Mouse (Mus musculus) common myeloid progenitor, adult 5-6 weeks (primary cell): ENCODE measurements around the gene Emp1. TPM values are rescaled to one million over a fixed set of nuclear protein-coding genes. Genes with fewer than 3 reads are reported as not detected.

Source experiments
- ATAC-seq: replicated peaks from 2 replicates; pipeline ENCODE4 v1.8.0; 2016; ENCODE audit warnings: low read depth, mild to moderate bottlenecking, moderate TSS enrichment, inconsistent platforms; ENCODE audit not compliant: poor library complexity, severe bottlenecking
- total RNA-seq: library from RNA; stranded (forward); fragments of 200-1000, 187-1606 nt; gene quantifications from 2 replicates; pipeline ENCODE4 v1.2.3, GENCODE M21; 2017

Gene Emp1
- total RNA-seq, 1 experiment from 2014 or later: 5.4 TPM

- no peak for ATAC-seq
Observed at GRCm38 (mm10) chr6:135363344-135364040, 1.1 kb downstream of the Emp1 start.

GRCm38 (mm10) chr6:135364041-135364745, 1.8 kb downstream of the Emp1 start:
- ATAC-seq: peak; percentile 88

GRCm38 (mm10) chr6:135364891-135365301, 2.6 kb downstream of the Emp1 start:
- ATAC-seq: no peak

- no peak for ATAC-seq
Observed at GRCm38 (mm10) chr6:135365614-135366013, 3.3 kb downstream of the Emp1 start.

- no peak for ATAC-seq
Observed at GRCm38 (mm10) chr6:135368230-135368629, 5.9 kb downstream of the Emp1 start.

DNA sequence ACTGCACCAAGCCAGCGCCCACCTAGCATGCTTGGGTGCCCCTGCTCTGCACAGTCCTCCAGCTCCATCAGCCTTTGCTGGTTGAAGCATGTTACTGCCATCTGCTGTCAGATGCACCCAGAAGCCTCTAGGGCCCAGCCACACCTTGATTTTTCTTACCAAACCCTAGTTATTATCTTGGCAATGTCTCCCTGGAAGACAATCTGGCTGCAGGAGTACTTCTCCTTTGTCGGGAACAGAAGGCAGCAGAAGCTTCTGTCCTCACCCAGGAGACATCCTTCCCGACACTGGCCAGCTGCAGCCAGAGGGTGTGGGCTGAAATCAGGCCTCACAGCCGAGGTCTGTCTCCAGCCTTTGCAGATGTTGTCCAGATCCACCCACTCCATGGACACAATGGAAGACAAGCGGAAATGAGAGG, 7.2 kb downstream of the Emp1 start:
- ATAC-seq: peak; percentile 62

DNA sequence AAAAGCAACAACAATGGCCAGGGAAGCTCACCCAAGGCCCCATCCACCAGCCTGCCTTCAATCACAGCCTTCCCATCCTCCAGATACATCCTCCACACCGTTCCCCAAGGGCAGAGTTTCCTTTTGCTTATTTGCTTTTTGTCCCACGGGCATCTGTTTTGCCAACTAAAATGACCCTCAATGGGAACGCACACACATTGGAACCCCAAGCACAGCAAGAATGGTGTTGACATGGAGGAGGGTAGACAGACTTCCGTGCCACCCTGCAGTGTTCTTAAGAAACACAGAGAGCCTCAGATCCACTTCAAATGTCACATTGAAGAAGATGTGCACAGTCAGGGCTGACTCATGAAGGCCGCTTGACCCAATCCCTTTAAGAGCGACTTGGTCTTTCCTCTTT, 8.6 kb downstream of the Emp1 start:
- no peak for ATAC-seq

- no peak for ATAC-seq
Observed at GRCm38 (mm10) chr6:135373357-135373756, 11.0 kb downstream of the Emp1 start.

DNA sequence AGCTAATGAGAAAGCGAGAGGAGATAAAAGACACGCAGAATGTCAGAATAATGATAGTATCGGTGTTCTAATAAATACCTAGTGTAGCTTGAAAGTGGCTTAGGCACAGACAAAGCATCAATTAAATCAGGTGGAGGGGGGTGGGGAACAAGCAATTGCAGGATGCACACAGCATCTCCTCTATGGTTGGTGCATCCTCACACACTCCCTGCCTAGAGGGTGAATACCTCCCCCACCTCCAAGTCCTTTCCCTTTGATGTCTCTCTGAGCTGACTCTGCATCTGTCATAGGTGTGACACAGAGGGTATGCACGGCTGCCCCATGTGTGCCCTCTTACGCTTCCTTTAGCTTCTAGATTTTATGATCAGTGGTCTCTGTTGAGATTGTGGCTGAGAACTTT, 13.5 kb downstream of the Emp1 start:
- no peak for ATAC-seq

DNA sequence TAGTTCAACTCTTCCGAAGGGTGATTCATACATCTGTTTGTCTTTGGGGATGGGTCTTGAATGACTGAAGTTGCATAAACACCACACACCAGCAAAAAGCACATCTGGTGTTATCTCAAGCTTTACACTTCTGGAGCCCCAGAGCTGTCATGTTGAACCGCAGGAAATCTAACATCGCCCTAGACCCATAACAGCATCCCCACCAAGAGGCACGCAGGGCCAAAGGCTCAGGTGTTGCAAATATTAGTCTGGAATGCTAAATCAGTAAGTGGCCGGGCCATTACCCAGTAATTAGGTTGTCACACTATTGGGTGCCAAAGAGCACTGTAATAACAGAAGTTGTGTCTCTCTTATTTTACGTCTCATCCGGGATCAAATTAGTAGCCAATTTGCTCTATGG, 13.9 kb downstream of the Emp1 start:
- ATAC-seq: no peak

DNA sequence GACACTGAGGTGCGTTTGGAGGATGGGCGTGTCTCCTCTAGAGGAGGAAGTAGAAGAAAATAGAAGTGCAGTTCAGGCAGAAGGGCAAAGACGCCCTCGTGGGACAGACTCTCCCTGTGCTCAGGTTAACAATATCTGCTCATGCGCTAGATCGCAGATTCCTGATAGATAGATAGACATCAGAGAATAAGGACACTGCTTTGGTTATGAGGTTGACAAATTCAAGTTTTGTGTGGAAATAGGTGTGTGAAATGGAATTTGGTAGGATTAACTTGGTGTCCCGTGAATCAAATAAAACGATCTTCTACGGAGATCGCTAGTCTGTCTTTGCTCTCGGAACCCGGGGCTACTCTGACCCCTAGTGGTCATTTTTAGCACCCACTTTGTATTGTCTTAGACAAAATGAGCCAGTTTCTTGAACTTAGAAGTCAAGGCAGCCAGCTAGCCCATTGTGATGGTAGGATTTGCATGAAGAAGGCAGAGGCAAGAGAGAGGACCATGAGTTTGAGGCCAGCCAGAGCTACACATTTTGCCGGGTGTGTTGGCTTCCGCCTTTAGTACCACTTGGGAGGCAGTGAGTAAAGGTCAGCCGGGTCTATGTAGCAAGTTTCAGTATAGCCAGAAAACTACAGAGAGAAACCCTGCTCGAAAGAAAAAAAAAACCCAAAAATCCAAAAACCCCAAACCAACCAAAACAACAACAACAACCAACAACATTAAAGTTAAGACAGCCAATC, 15.4 kb downstream of the Emp1 start:
- peak; percentile 92 for ATAC-seq

- no peak for ATAC-seq
Observed at GRCm38 (mm10) chr6:135383919-135384318, 21.6 kb downstream of the Emp1 start.

DNA sequence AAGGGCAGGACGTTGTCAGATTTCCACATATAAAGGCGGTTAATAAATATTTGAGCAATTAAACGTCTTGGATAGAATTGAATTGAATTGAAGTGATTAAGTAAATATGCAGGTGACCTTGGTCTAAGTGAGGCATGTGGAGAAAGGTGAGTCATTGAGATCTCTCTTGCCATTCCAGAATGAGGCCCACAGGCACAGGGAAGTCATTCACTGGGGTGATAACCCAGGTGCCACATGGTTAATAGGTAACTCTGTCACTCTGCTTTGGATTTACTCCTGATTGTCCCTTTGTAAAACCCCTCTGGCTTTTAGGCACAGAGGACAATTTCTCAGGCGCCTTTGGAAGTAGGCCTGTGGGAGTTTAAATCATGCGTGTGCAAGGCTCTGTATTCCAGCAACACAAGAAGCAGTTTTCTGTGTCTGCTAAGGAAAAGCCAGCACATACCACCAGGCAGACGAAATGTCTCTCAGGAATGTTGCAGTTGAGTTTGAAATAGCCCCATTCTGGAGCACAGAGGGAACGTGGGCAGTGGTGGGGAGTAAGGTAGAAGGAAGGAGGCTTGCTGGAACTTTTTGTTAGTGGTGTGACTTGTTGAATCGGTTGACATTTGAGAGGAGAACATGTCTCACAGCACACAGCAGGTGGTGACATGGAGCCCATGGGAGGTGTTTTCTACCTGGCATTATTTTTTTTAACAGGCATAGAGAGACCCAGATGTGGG, 23.6 kb downstream of the Emp1 start:
- ATAC-seq: no peak

DNA sequence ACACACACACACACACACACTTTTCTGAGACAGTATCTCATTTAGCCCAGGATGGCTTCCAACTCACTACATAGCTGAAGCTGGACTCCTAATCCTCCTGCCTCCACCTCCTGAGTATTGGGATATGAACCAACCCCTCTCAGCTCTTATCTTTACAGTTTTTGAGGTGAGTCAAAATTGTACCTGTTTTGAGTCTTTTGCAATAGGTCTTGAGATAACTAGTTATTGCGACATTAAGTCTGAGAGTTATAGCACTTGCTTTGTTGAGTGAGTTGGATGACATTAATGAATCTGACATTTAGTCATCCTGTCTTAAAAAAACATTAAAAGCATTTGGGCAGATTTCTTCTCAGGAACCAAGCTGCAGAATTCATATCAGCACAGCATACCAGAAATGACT, 25.3 kb downstream of the Emp1 start:
- no peak for ATAC-seq

- ATAC-seq: no peak
Observed at GRCm38 (mm10) chr6:135388711-135389110, 26.4 kb downstream of the Emp1 start.

DNA sequence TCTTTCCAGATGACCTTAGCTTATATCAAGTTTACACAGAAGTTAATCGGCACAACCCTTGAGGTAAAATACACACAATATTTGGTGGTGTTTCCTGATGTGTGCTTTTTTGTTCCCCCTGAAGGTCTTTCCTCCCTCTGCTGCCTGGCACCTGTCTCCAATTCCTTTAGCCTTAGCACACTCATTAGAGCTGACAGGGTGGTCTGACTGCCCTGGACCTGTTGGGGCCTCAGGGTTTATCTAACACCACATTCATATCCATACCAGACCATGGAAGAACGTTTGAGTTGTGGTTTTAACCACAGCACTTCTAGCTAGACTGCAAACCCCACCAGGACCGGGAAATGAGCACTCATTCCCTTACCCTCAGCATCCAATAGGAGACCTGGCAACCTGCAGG, 28.1 kb downstream of the Emp1 start:
- ATAC-seq: peak; percentile 93

DNA sequence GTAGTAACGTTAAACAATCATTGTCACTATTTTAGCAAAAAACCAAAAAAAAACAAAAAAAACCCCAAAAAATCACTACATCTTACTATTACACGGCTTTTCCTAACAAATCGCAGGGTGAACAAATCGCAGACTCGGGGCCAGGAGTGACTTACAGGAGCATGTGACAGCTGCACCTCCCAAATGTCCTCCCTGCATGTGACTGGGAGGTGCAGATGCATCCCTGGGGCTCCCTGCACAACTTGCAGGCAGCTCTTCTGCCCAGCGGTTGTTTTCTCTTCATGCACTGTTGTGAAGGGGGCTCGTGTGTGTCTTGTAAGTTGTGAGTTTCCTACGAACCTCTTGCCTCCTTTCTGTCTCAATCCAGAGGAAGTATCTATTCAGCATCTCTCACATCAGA, 33.0 kb downstream of the Emp1 start:
- no peak for ATAC-seq

GRCm38 (mm10) chr6:135397089-135397488, 34.7 kb downstream of the Emp1 start:
- no peak for ATAC-seq

- ATAC-seq: no peak
Observed at GRCm38 (mm10) chr6:135397788-135398187, 35.4 kb downstream of the Emp1 start.

GRCm38 (mm10) chr6:135398801-135399200, 36.5 kb downstream of the Emp1 start:
- ATAC-seq: no peak
